Mouse (Mus musculus): ENCODE measurements at regions not wholly inside any gene's neighbourhood (a gene's known extent, or its start where the extent isn't known, plus 50 kb on each side); places are given as distances from the start of the nearest gene placed in this dataset.

DNA sequence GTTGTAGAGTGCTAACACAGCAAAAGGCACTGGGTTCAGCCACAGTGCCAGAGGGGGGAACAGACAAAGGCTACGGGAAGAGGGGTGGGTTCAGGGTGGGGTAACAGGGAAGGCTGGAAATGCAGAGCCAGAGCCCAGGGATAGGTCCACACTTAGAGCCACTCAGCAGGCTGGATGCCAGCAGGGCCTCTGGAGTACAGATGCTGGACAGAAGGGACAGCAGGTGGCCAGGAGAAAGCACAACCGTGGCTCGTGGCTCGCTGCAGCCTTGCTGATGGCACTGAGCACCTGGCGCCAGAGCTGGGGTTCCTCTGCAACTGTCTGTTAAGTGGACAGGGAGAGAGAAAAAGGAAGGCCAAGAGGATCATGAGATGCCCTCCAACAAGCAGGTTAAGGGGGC is 174.2 kb downstream of the Mroh4 start:
- intact Hi-C loops (cut with DNase I) = no loop called here

GRCm38 (mm10) chr15:74459345-74459975 is 176.7 kb downstream of the Mroh4 start:
- intact Hi-C loops (cut with DNase I) = no loop called here

- intact Hi-C loops (cut with DNase I) = no loop called here
Measured at GRCm38 (mm10) chr15:74458940-74459339, 177.2 kb downstream of the Mroh4 start.

DNA sequence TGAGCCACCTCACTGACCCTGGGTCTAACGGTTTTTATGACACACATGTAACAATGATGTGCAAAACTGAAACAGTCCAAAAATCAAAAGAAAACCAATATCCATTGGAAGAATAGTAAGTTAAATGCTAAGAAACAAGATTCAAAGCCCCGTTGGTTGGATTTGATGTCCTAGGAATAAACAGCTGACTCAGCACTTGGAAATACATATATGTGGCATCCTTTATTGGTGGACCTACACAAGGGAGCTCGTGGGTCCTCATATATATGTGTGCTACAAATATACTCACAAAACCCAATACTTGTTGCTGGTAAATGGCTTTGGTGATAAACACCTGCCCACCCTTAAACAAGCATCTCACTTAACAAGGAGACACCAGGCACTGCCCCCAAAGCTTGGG is 178.2 kb downstream of the Mroh4 start:
- intact Hi-C loops (cut with DNase I) = no loop called here

DNA sequence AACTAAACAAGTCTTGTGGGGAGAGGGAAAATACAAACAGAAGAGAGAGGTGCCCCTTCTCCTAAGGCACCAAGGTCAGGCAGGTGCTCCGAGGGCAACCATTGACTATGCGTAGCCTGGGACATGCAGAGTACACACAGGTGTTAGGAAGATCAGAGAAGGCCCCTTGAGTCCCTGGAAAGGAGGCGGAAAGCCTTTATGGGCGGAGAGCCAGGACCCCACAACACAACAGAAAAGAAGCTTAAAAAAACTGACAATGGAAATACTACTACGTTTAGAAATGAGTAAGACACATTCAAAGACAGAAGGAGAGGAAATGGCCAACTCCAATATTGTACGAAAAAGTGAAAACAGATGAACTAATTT is 179.5 kb downstream of the Mroh4 start:
- intact Hi-C loops (cut with DNase I) = no loop called here

GRCm38 (mm10) chr15:74455921-74456674 is 180.1 kb downstream of the Mroh4 start:
- intact Hi-C loops (cut with DNase I) = no loop called here

DNA sequence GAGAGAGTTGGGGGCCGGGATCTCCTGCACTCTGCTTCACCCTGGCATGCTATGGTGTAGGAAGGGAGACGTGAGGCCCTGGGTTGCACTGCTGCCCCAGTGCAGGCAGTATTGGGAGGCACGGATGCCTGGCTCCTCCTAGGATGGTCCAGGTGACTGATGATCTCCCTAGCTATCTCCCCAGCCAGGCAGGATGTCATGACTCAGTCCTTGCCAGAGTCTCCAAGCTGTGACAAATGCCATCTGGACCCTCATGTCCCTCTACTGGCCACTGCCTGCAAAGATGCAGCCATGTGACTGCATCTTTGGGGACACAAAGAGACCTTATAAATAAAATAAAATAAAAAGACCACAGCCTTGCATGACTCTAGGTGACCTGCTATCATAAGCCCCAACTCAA is 181.6 kb downstream of the Mroh4 start:
- intact Hi-C loops (cut with DNase I) = no loop called here

- intact Hi-C loops (cut with DNase I) = no loop called here
Measured at GRCm38 (mm10) chr15:74453810-74454209, 182.3 kb downstream of the Mroh4 start.

DNA sequence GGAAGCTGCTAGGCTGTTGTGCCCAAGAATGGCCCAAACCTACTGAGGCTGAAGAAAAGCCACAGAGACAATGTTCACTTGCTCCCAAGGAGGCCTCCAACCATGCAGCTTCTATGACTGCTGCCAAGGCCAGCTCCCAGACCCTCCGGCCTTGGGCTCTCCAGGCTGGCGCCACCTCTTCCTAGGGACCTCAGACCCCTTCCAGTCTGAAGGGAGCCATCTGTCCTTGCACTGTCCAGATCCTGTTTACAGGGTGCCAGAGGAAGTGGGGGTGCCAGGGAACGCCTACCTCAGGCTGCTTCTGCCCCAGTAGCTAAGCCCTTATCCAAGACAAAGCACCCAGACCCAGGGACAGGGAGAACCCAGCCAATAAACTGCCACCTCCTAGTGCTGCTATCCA is 183.7 kb downstream of the Mroh4 start:
- intact Hi-C loops (cut with DNase I) = no loop called here

GRCm38 (mm10) chr15:74441889-74442288 is 194.3 kb downstream of the Mroh4 start:
- intact Hi-C loops (cut with DNase I) = no loop called here

DNA sequence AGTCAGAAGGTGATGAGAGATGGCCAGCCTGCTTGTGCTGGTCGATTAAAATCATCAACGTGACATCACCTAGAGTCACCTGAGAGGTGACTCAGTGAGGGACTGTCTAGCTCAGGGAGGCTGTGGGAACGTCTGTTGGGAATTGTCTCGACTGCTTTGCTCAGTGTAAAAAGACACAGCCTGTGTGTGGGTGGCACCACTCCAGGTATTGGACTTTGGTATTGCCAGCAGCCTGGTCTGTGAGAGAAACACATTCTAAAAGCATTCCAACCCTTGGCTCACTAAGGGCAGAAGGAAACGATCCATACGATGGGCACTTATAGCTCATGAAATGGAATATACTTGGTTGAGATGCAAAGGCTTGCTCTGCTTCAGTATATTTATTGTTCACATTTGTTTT is 209.2 kb downstream of the Mroh4 start:
- intact Hi-C loops (cut with DNase I) = no loop called here

DNA sequence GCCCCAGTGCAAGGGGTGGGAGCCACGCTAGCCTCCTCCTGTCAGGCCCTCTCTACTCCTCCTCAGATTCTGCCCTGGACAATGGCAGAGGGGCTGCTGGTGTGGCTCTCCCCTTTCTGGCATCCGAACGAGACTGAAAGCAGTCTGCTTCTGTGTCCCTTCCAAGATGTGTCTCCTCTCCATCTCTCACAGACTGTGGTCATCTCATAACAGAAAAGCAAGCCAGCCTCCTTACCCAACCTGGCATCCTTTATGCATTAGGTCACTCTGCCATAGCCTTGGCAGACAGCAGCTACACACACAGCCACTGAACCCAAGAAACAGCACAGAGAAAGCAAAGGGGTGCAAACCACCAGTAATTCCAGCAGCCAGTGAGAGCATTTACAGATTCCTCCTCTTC is 213.2 kb downstream of the Mroh4 start:
- intact Hi-C loops (cut with DNase I) = no loop called here

GRCm38 (mm10) chr15:74420550-74420949 is 215.6 kb downstream of the Mroh4 start:
- intact Hi-C loops (cut with DNase I) = no loop called here

DNA sequence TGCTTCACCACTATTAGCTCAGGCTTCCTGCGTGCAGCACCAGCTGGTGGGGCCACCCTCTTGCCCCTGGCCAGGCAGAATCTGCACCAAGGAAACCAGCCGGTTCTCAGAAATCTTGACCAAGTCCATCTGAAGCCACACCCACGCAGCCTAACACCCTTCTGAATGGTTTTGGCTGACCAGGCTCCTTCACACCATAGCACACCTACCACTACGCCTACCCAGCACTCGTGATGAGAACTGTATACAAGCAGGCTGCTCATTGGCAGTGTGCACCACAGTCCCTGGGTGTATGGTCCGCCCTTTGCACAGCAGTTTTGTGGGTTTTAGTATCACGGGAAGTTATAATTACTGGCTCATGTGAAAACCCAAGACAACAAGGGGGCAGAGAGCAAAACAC is 217.5 kb downstream of the Mroh4 start:
- intact Hi-C loops (cut with DNase I) = no loop called here

DNA sequence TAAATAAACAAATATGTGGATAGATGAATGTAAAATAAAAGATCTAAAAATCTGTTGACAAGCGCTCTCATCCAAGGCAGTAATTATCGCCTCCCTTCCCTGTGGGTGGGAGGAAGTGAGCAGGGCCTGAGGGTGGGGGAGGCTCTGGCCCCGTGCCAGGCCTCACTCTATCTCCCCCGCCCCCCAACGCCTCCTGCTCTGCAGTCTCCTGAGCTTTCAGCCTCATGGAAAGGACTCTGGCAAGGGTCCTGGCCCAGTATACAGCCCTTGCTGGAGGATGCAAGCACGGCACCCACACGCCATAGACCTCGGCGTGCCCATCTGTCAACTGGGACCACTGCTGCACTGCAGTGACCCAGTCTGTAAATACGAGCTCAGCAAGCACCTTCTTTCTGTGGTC is 222.9 kb downstream of the Mroh4 start:
- intact Hi-C loops (cut with DNase I) = no loop called here

DNA sequence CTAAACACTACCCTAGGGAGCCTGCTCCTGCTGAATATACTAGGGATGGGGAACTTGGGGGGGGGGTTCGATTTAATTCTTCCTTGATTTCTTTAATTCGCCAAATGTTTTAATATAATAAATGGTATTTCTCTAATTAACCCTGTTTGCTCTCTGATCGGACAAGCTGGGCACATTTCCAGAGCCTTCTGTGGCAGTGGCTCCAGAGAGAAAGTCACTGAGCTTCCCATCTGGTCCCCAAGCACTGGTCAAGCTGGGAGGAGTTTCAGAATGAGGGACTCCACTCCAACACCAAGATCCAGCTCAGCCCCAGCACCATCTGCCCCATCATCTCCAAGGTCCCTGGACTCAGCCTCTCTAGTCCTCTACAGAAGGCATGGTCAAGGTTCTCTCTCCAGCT is 223.9 kb downstream of the Mroh4 start:
- intact Hi-C loops (cut with DNase I) = no loop called here

- intact Hi-C loops (cut with DNase I) = no loop called here
Measured at GRCm38 (mm10) chr15:74411097-74411496, 225.1 kb downstream of the Mroh4 start.

GRCm38 (mm10) chr15:74404866-74405265 is 231.3 kb downstream of the Mroh4 start:
- intact Hi-C loops (cut with DNase I) = no loop called here

- intact Hi-C loops (cut with DNase I) = no loop called here
Measured at GRCm38 (mm10) chr15:74401275-74401674, 234.9 kb downstream of the Mroh4 start.

DNA sequence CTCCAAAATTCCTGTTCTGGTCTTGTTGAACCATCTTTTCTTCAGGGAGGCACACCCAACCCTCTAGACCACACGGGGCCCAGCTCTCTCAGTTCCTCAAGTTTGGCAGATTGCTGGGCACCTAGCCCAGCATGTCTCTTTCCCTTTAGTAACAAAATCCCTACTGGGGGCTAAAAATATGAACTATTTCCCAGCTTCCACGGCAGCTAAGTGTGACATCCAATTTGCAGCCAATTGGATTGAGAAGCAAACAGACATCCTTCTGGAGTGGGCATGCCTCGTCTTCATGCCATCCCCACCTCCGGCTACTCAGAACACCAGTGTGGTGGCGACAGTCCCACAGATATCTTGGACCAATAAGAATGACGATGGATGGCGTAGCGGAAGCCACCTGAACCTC is 240.1 kb downstream of the Mroh4 start:
- intact Hi-C loops (cut with DNase I) = no loop called here

GRCm38 (mm10) chr15:74387533-74387932 is 248.6 kb downstream of the Mroh4 start:
- intact Hi-C loops (cut with DNase I) = no loop called here

DNA sequence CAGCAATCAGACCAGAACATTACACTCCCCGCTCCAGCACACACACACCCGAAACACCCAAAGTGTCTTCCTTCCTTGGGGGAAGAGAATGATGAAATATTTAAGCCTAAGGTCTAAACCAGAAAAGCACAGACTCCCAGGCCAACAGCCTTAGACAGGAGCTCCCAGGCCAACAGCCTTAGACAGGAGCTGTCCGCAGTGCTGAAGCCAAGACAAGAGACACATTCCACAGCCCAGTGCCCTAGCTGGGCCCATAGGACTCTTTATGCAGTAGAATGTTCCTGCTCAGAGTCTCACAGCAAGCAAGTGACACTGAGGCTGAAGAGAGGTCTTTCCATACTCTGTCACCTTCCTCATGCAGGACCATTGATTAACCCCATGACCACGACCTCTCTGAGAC is 253.6 kb downstream of the Mroh4 start:
- intact Hi-C loops (cut with DNase I) = no loop called here

DNA sequence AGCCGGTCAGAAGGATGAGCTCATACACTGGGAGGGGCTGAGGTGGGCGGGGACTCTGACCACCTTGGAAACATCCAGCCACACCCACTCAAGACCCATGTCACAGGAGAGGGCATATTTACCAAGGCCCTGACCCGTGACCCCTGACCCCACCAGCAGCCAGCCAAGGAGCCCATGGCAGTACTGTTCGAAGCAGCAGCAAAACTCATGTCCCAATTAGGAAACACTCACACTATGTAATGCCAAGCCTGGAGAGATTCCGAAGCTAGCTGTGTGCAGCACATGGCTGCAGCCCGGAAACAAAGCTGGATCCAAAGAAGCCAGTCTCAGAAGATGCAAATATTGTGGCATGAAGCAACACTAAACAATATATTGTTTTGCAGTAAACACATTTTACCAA is 256.8 kb downstream of the Mroh4 start:
- intact Hi-C loops (cut with DNase I) = no loop called here
